Mouse (Mus musculus) thymus, adult 2 months (tissue): ENCODE data around the gene Hmg20b.

Experiments used
- CTCF ChIP-seq: fragments of 200-500 bp; IDR thresholded peaks from 2 replicates; pipeline ENCODE4 v1.5.1; 2012; ENCODE audit warnings: mild to moderate bottlenecking, control low read depth, low read length, moderate library complexity, borderline replicate concordance; ENCODE audit not compliant: control insufficient read depth, poor library complexity, insufficient read depth; ENCODE audit errors: extremely low read depth
- POLR2A ChIP-seq: fragments of 200-500 bp; IDR thresholded peaks from 2 replicates; pipeline ENCODE4 v1.6.1; 2012; ENCODE audit warnings: mild to moderate bottlenecking, low read length, control low read depth, moderate library complexity; ENCODE audit not compliant: control insufficient read depth, poor library complexity, insufficient read depth; ENCODE audit errors: extremely low read depth

DNA sequence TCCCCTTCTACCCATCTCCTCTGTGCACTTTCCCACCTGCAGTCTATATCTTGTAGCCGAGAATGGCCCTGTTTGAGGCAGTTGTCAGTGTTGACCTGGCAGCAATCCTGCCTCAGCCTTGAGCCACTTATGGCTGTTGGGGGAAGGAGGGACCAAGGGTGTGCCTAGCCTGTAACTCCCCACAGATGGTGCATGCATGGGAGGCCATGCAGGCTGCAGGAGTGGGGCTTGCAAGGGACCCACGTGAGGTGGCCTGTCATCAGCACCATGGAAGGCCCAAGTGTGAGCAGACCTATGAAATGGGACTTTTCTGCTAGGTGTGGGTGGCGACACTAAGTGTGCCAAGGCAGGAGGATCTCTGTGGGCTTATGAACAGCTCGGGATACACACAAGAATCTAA, 14.8 kb upstream of the Hmg20b start:
- no peak for TF ChIP-seq CTCF
- TF ChIP-seq POLR2A: no peak
